Mouse (Mus musculus): ENCODE results near the gene Lmo7.

Lmo7 gene

DNA sequence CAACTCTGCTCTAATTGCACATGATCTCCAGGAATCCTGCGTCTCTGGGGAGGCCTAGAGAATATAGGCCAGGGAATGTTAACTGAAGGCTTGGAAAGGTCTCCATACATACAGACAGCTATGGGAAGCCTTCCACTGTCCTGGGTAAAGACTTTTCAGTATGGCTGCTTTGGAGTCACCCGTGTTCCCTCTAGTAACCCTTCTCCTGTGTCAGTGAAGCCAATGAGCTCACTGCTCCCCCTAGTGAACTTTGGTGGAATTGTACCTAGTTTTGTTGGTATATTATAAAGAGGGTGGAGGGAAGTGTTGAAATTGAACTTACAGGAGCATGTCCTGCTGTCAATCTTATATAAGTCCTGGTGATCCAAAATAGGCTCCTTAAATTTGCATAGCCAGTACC, 219.4 kb downstream of the Lmo7 start:
- DNase-seq (ENCODE audit: low spot score): no peak

DNA sequence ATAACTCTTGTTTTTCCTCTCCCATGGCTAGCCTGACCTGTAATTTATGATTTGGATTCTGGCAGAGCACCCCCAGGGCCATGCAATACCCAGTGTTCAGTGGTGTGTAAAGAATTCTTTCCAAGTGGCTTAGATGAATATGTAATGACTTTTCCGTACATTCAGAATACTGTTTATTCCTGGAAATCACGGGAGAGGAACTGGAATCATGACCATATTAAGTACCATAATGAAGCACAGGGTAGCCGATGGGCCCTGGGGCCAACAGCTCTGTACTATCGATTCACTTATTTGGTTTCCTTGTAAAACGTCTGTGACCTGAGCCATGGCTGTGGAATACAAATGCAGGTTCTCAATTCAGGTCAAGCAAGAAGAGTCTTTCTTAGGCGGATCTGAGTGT, 221.3 kb downstream of the Lmo7 start:
- no peak for DNase-seq (ENCODE audit: low spot score)

DNA sequence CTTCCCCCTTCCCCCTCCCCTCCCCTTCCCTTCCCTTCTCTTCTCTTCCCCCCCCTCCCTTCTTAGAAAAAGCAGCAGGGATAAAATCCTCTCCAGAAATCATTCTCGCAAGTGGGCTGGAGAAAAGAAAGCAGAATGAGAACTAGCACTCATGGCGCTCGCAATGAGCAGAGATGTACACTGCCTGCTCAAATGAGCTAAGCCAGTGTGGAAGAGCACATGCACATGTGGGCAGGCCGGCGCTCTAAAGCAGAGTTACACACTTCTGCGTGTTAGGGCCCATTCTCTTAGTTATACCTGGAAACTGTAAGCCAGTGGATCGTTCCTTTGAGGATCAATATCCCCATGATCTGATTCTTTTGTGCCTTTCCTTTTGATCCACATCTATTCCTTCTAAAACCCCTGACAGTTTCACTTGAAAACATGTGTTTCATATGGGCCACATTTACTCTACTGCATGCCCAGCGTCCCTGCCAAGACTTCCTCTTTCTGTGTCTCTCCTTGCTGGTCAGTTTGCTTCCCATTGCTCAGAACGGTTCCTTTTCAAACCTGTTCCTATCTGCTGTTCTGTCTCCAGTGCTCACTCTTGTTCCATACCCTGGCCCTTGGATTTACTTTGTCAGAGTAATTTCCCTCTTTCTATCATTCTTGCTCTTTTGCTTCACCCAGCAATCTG, 224.2 kb downstream of the Lmo7 start:
- no peak for DNase-seq (ENCODE audit: low spot score)

DNA sequence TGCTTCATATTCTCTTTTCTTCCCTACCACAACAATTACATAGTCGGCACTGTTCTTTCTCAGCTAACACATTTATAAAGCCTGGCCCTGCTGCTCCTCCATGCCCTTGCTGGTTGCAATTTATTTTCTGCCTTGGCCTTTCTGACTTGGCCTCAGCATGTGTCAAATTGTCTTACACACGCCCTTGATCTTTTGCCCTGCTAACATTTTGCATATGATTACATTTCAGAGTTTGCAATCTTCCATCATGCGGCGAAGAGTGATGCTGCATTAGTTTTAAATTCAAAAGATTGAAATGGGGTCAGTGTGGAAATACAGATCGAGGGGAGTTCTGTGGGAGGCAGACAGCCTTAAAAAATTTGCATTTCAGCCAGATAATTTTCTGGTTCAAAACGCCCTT, 234.6 kb downstream of the Lmo7 start:
- DNase-seq (ENCODE audit: low spot score): no peak

DNA sequence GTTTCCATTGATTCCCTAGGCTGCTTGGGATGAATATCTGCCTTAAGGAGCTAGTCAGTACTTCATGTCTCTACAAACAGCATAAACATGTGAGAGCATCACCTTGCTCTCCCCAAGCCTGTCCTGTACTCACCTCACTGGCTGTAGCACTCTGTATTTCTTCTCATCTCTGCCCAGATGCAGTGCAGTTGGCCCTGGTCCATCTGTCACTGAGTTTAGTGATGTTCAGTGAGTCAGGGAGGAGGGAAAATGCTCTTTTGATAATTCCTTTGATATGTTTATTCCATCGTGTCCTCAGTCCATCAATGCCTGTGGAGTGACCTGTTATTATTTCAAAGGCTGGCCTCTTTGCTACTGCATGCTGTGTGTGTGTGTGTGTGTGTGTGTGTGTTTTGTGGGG, 235.2 kb downstream of the Lmo7 start:
- DNase-seq (ENCODE audit: low spot score): no peak

DNA sequence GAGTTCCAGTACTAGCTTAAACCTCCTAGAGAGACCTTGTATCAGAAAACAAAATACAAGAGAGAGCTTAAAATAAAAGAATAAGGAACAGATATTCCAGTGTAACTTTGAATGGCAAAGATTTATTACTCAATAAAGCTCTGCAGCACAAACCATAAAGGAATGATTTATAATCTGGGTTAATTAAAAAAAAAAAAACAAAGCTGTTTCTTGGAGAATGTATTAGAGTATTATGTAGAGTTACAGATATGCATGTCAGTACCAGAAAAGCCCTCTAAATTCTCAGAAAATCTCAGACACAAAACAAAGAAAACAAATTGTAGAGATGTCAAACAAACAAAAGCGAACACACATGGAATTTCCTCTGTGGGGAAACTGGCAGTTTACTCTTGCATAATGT, 243.0 kb downstream of the Lmo7 start:
- no peak for DNase-seq (ENCODE audit: low spot score)

DNA sequence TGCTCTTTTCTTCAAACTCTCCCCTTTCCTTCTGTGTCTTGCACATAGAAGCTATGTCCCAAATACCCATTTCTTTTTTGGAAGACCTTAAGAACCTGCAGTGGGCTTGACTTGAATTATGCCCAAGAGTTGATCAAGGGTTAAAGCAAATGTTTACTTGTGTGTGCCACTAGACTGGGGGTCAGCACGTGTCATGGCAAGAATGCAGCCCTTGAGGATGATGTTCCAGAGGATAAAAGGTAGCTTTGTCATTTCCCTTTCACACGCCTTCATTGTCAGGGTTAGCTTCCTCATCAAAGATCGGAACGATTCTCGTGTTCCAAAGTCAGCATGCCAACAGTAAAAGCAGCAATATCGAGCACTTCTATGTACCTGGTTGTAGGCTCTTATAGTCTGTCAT, 243.4 kb downstream of the Lmo7 start:
- no peak for DNase-seq (ENCODE audit: low spot score)

DNA sequence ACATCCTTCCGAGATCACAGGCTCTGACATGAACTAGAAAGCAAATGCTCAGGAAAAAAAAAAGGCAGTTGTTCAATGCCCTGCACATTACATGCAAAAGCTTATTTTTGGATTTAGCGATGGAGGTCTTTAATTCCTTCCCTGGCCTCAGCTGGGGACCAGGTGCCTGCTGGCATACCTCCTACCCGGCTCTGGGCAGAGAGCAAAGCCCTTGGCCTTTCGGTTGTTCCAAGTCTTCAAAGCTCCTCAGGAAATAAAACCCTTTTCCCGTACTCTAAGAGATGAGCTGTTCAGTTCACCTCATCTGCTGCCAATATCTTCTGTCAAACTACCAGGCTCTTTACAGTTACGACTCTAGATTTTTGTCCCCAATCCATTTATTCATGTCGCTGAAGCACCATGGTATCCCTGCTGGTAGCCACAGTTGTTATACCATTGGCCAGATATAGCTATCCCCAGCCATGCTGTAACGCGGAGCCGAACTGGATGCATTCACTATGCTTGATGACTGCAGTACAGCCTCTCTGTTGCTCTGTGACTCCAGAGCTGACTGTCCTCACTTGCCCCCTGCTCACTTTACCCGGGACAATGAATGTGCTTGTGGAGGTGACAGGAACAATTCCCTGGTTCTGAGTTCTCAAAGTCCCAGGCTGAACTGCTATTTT, 246.4 kb downstream of the Lmo7 start:
- DNase-seq (ENCODE audit: low spot score): no peak
